Mouse (Mus musculus): ENCODE measurements around the gene Olfr65. TPM values are rescaled to one million over a fixed set of nuclear protein-coding genes. Genes with fewer than 3 reads are reported as not detected.
A peak's percentile ranks its signal among the peaks of the same experiment; 100 is the strongest.

Gene Olfr65
- total and polyA plus RNA-seq, 3 experiments, result not detected

DNA sequence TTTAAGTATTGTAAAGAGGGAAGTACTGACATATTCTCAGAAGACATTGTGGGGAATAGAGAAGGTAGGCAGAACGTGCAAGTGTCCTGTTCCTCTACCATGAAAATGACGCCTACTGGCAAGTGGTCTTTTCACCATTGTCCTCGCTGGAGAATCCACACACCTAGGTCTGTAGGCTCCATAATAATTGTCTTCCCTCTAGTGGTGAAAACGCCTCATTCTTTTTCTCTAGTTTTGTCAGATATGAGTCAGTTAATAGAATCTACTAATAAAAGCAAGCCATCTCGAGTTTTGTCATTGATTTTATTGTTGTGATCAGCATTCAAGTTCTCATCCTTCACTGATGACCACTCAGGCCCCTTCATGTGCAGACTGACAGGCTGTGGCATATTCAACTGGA lies 28.8 kb upstream of the Olfr65 start:
- H3K36me3 ChIP-seq (replicated peaks in 1 of 2; ENCODE audit: control insufficient read depth in 1 of 2, insufficient read depth in 1 of 2, low read length in 1 of 2), result no peaks in the 10 kb centered on the region
- H3K27ac ChIP-seq (ENCODE audit: insufficient read depth, low read depth), result no peak overlapping the region
- peaks cover 0 to 2% of the 10 kb centered on the region in 2 experiments; a peak in 1 of 4 replicates for H3K4me1 ChIP-seq (ENCODE audit: control insufficient read depth in 1 of 2, insufficient read depth in 2 of 2)

DNA sequence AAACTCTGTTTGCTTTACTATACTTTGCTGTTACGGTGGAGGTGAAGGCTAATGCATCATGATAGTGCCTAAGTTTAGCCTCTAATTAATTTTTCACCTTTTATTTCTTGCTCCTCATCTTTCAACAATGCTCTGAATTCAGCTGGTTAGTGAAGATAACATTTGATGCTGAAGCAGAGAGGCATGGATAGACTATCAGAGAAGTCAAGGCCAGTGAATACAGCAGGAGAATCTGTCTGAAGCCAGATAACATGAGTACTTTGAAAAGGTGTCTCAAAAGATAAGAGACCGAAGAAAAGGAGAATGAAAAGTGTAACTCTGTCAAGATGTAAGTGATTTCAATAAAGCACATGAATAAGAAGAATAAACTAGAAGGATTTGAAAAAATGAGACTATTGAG lies 26.2 kb upstream of the Olfr65 start:
- no peak for TF ChIP-seq MXI1 (IDR thresholded peaks at IDR 0.05; ENCODE audit: low read depth, low read length)
- TF ChIP-seq PAX5 (IDR thresholded peaks at IDR 0.05; ENCODE audit: low read length), result no peak
- no peak for TF ChIP-seq GABPA (IDR thresholded peaks at IDR 0.05; ENCODE audit: insufficient replicate concordance, low read depth, low read length)
- no peak for TF ChIP-seq ELF1 (IDR thresholded peaks at IDR 0.05; ENCODE audit: low read depth, low read length)
- TF ChIP-seq UBTF (IDR thresholded peaks at IDR 0.05; ENCODE audit: low read depth, low read length), result no peak
- TF ChIP-seq USF1 (IDR thresholded peaks at IDR 0.05; ENCODE audit: low read depth, low read length), result no peak
- no peak for TF ChIP-seq JUN (IDR thresholded peaks at IDR 0.05; ENCODE audit: insufficient read depth, low read depth, low read length)
- no peak for TF ChIP-seq CHD1 (IDR thresholded peaks at IDR 0.05; ENCODE audit: low read depth, low read length)
- no peak for TF ChIP-seq NELFE (IDR thresholded peaks at IDR 0.05; ENCODE audit: low read depth, low read length)
- TF ChIP-seq JUND (conservative IDR thresholded peaks at IDR 0.05; ENCODE audit: low read depth, low read length), result no peak
- TF ChIP-seq E2F4 (IDR thresholded peaks at IDR 0.05; ENCODE audit: insufficient replicate concordance, low read depth, low read length), result no peak
- no peak for TF ChIP-seq NRF1 (IDR thresholded peaks at IDR 0.05; ENCODE audit: low read depth, low read length)
- TF ChIP-seq EP300 (IDR thresholded peaks at IDR 0.05; ENCODE audit: low read length), result no peak
- TF ChIP-seq HCFC1 (IDR thresholded peaks at IDR 0.05; ENCODE audit: low read depth, low read length), result no peak
- TF ChIP-seq ZNF384 (IDR thresholded peaks at IDR 0.05; ENCODE audit: low read depth, low read length), result no peak
- H3K36me3 ChIP-seq (replicated peaks in 1 of 2; ENCODE audit: control insufficient read depth in 1 of 2, insufficient read depth in 1 of 2, low read length in 1 of 2), result no peaks in the 10 kb centered on the region
- no peak overlapping the region for H3K27ac ChIP-seq (ENCODE audit: insufficient read depth, low read depth)
- dilution Hi-C loops (cut with MboI; ENCODE audit: extremely low pct_ligation_motif_present, extremely low pct_unique_long_range_greater_than_20kb, low sequenced_read_pairs) (no loop called here), in situ Hi-C loops (cut with MboI; ENCODE audit: low pct_ligation_motif_present, low pct_unique_long_range_greater_than_20kb, low sequenced_read_pairs) (no loop called here)
- DNase-seq (ENCODE audit: extremely low read depth), result no peak
- H3K27me3 ChIP-seq (replicated peaks), result no peaks in the 10 kb centered on the region
- H3K4me3 ChIP-seq (replicated peaks in 1 of 3; ENCODE audit: low read depth in 2 of 3, low read length in 2 of 3, poor library complexity in 1 of 3), result no peak overlapping the region
- no peak overlapping the region for H3K4me2 ChIP-seq (ENCODE audit: insufficient read depth, low read depth, poor library complexity, severe bottlenecking)
- H3K9me3 ChIP-seq (replicated peaks; ENCODE audit: low read length), result no peaks in the 10 kb centered on the region
- H3K4me1 ChIP-seq (ENCODE audit: control insufficient read depth in 1 of 2, insufficient read depth in 2 of 2), result peaks cover 0 to 2% of the 10 kb centered on the region in 2 experiments; a peak in 1 of 4 replicates
- no peak overlapping the region for H3K9ac ChIP-seq (ENCODE audit: insufficient read depth, low read depth)
- no peaks in the 10 kb centered on the region for H3K79me2 ChIP-seq (replicated peaks; ENCODE audit: control insufficient read depth, extremely low read depth, insufficient read depth, poor library complexity, severe bottlenecking)

More for the DNA sequence above, 28.8 kb upstream of the Olfr65 start:
- Histone ChIP-seq H3K9ac (ENCODE audit: insufficient read depth, low read depth) (no peak overlapping the region; the same call in 1 of the 2 replicates), H3K79me2 (replicated peaks; ENCODE audit: control insufficient read depth, extremely low read depth, insufficient read depth, poor library complexity, severe bottlenecking) (no peaks in the 10 kb centered on the region), H3K4me2 (ENCODE audit: insufficient read depth, low read depth, poor library complexity, severe bottlenecking) (peak overlapping the region; percentile 45; the same call in 1 of the 2 replicates), H3K4me3 (replicated peaks in 1 of 3; ENCODE audit: low read depth in 2 of 3, low read length in 2 of 3, poor library complexity in 1 of 3) (no peak overlapping the region), H3K9me3 (replicated peaks; ENCODE audit: low read length) (no peaks in the 10 kb centered on the region), H3K27me3 (replicated peaks) (no peaks in the 10 kb centered on the region)
- DNase-seq (ENCODE audit: extremely low read depth), result peak; percentile 47
- in situ Hi-C loops (cut with MboI; ENCODE audit: low pct_ligation_motif_present, low pct_unique_long_range_greater_than_20kb, low sequenced_read_pairs), result loop anchor here (5.0 kb wide), 1 partner anchor 162 kb away; the partner anchor contains the start of gene Olfr243
- dilution Hi-C loops (cut with MboI; ENCODE audit: extremely low pct_ligation_motif_present, extremely low pct_unique_long_range_greater_than_20kb, low sequenced_read_pairs), result no loop called here
- TF ChIP-seq MAZ (IDR thresholded peaks at IDR 0.05; ENCODE audit: low read depth, low read length) (no peak), SMC3 (IDR thresholded peaks at IDR 0.05; ENCODE audit: low read depth, low read length) (peak; percentile 53), RAD21 (IDR thresholded peaks at IDR 0.05; ENCODE audit: low read depth, low read length) (peak; percentile 42), TCF12 (IDR thresholded peaks at IDR 0.05; ENCODE audit: low read depth, low read length) (no peak), HCFC1 (IDR thresholded peaks at IDR 0.05; ENCODE audit: low read depth, low read length) (no peak), CTCF (conservative IDR thresholded peaks at IDR 0.05 in 1 of 2, IDR thresholded peaks at IDR 0.05 in 1 of 2; ENCODE audit: low read depth in 2 of 2, low read length in 2 of 2) (peak; percentile 35 to 59; a peak in 3 of 4 replicates), POLR2AphosphoS2 (IDR thresholded peaks at IDR 0.05; ENCODE audit: low read depth, low read length) (no peak)

Data from CH12.LX (cell line).